Mouse (Mus musculus) forebrain, embryonic 13.5 days (tissue): ENCODE results near the gene Igfbp2. TPM values are rescaled to one million over a fixed set of nuclear protein-coding genes. Genes with fewer than 3 reads are reported as not detected.
A peak's percentile ranks its signal among the peaks of the same experiment; 100 is the strongest.

Source experiments
- ATAC-seq: fragments of 200-750 bp; cut with Nextera tagmentation; 2 replicates; pipeline ENCODE4 v1.8.0; 2017
- H3K27ac ChIP-seq: fragments of 300-500 bp; sonication (generic); 2 replicates; pipeline ENCODE4 v1.5.1; 2015; ENCODE audit warnings: inconsistent platforms, mild to moderate bottlenecking, moderate library complexity
- H3K27me3 ChIP-seq: fragments of 300-500 bp; sonication (generic); 2 replicates; pipeline ENCODE4 v1.6.1; 2015; ENCODE audit warnings: mild to moderate bottlenecking, inconsistent platforms
- H3K36me3 ChIP-seq: fragments of 300-500 bp; sonication (generic); 2 replicates; pipeline ENCODE4 v1.6.1; 2015; ENCODE audit warnings: mild to moderate bottlenecking, inconsistent platforms; ENCODE audit not compliant: poor library complexity, severe bottlenecking
- H3K4me1 ChIP-seq: fragments of 300-500 bp; sonication (generic); 2 replicates; pipeline ENCODE4 v1.6.1; 2015; ENCODE audit warnings: inconsistent platforms
- H3K4me2 ChIP-seq: fragments of 300-500 bp; sonication (generic); 2 replicates; pipeline ENCODE4 v1.6.1; 2015; ENCODE audit warnings: inconsistent platforms, mild to moderate bottlenecking, moderate library complexity
- H3K4me3 ChIP-seq: fragments of 300-500 bp; sonication (generic); 2 replicates; pipeline ENCODE4 v1.5.1; 2015; ENCODE audit warnings: mild to moderate bottlenecking, inconsistent platforms
- H3K9ac ChIP-seq: fragments of 300-500 bp; sonication (generic); 2 replicates; pipeline ENCODE4 v1.6.1; 2015; ENCODE audit warnings: mild to moderate bottlenecking, inconsistent platforms
- H3K9me3 ChIP-seq: fragments of 300-500 bp; sonication (generic); replicated peaks from 2 replicates; pipeline ENCODE4 v1.6.1; 2016; ENCODE audit warnings: inconsistent platforms
- WGBS: fragments of 180-500 bp; shearing (Covaris S2); methylation state at CpG from one replicate; pipeline ENCODE4 v1.1.7; 2015; 5-methylcytosine and 5-hydroxymethylcytosine counted together
- polyA plus RNA-seq: library from polyadenylated mRNA; unstranded; fragments of >200 nt; fragmentation: Nextera tagmentation; extraction: Ambion mirVana; gene quantifications from 2 replicates; pipeline ENCODE4 v1.2.1, GENCODE M21; 2015

Gene Igfbp2
- polyA plus RNA-seq, 1 experiment from 2014 or later, result 319 TPM

- Histone ChIP-seq H3K27ac (no peak overlapping the region), H3K36me3 (peaks cover 45% of the 10 kb centered on the region), H3K4me3 (no peak overlapping the region), H3K4me2 (no peak overlapping the region), H3K27me3 (no peaks in the 10 kb centered on the region), H3K9ac (no peak overlapping the region), H3K9me3 (no peaks in the 10 kb centered on the region), H3K4me1 (no peaks in the 10 kb centered on the region)
- no peak for ATAC-seq
- WGBS, result 87% methylated on average over 8 of the region's 8 CpGs
Measured at GRCm38 (mm10) chr1:72839356-72839755, 15.1 kb downstream of the Igfbp2 start.

- Histone ChIP-seq H3K4me2 (no peak overlapping the region), H3K4me1 (no peaks in the 10 kb centered on the region), H3K36me3 (peaks cover 49% of the 10 kb centered on the region), H3K9me3 (no peaks in the 10 kb centered on the region), H3K27me3 (no peaks in the 10 kb centered on the region), H3K9ac (no peak overlapping the region), H3K27ac (no peak overlapping the region), H3K4me3 (no peak overlapping the region)
- no peak for ATAC-seq
- 92% methylated on average over 7 of the region's 7 CpGs for WGBS
Measured at GRCm38 (mm10) chr1:72839791-72840190, 15.5 kb downstream of the Igfbp2 start.

DNA sequence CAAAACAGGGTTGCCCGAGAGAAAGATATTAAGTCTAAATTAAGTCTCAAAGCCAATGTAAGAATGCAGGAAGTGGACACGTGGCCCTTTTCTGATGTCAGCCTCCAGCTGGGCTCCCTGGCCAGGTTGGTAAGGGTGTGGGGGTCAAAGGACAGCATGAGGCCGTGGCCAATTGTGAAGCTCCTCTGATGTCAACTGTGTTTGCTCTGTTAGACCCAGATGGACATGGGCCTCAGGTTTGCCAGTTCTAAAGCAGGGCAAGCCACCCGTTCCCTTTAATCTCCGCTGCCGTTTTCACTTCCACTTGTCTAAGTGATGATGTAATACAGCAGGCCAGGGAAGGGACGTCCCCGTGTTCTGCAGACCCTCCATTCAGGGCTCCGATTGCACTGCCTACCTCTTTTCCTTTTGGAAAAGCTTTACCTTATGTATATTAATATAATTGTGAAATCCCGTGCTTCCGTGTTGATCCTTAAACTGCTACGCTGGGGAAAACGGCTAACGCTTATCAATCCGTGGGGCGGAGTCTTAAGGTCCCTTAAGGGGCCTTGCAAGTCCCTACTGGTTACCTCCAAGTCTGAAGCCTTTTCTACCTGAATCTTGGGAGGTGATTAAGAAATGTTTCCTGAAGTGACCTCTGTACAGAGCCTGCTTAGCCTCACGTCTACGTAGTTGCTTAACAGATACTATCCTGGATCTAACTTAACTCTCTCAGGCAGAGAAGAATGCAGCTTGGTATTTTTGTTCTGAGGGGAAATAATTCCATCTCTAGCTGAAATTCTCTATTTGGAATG, 18.6 kb downstream of the Igfbp2 start:
- no peak overlapping the region for H3K4me2 ChIP-seq
- no peak overlapping the region for H3K9ac ChIP-seq
- no peaks in the 10 kb centered on the region for H3K4me1 ChIP-seq
- no peaks in the 10 kb centered on the region for H3K27me3 ChIP-seq
- H3K27ac ChIP-seq, result no peak overlapping the region
- no peaks in the 10 kb centered on the region for H3K9me3 ChIP-seq
- peaks cover 34% of the 10 kb centered on the region for H3K36me3 ChIP-seq
- no peak for ATAC-seq
- WGBS, result 86% methylated on average over 18 of the region's 18 CpGs
- no peak overlapping the region for H3K4me3 ChIP-seq

- Histone ChIP-seq H3K27me3 (no peaks in the 10 kb centered on the region), H3K36me3 (peaks cover 32% of the 10 kb centered on the region), H3K4me1 (no peaks in the 10 kb centered on the region), H3K4me2 (no peak overlapping the region), H3K27ac (no peak overlapping the region), H3K9ac (no peak overlapping the region), H3K9me3 (no peaks in the 10 kb centered on the region), H3K4me3 (no peak overlapping the region)
- ATAC-seq, result no peak
- WGBS, result 89% methylated on average over 6 of the region's 6 CpGs
Measured at GRCm38 (mm10) chr1:72844675-72845074, 20.4 kb downstream of the Igfbp2 start.

DNA sequence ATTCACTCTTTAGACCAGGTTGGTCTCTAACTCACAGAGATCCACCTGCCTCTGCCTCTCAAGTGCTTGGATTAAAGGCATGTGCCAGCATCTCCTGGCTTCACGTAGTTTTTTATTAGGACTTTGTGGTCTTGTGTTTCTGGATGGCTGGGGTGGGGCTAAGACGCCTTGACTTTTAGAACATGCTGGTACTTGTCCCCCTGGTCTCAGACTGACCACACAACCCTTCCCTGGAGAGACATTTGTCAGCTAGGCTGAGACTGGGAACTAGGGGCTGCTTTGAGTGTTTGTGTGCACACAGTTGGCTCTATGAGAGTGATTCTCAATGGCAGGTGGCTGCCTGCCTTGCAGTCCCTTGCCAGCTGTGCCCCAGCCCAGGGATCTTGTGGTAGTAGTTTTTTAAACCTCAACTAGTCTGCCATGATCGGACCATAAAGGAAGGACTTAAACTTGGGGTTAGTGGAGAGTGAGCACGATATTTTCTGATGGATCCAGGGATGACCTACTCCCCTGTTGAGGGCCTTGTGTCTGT, 23.6 kb downstream of the Igfbp2 start:
- peaks cover 57% of the 10 kb centered on the region for H3K36me3 ChIP-seq
- no peaks in the 10 kb centered on the region for H3K4me1 ChIP-seq
- ATAC-seq, result no peak
- no peaks in the 10 kb centered on the region for H3K9me3 ChIP-seq
- no peak overlapping the region for H3K9ac ChIP-seq
- WGBS, result 90% methylated on average over 4 of the region's 4 CpGs
- H3K27me3 ChIP-seq, result no peaks in the 10 kb centered on the region
- H3K27ac ChIP-seq, result no peak overlapping the region
- no peak overlapping the region for H3K4me2 ChIP-seq
- no peak overlapping the region for H3K4me3 ChIP-seq

DNA sequence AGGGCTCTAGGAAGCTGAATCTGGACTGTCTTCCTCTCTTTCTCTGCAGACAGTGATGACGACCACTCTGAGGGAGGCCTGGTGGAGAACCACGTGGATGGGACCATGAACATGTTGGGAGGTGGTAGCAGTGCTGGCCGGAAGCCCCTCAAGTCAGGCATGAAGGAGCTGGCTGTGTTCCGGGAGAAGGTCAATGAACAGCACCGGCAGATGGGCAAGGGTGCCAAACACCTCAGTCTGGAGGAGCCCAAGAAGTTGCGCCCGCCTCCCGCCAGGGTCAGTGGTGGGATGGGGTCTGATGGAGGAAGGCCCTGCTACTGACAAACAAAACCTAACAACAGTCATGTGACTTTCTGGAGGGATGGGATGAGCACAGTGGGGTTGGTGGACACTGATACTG, 24.7 kb downstream of the Igfbp2 start:
- Histone ChIP-seq H3K27me3 (no peaks in the 10 kb centered on the region), H3K4me3 (no peak overlapping the region), H3K4me1 (no peaks in the 10 kb centered on the region), H3K9ac (no peak overlapping the region), H3K9me3 (no peaks in the 10 kb centered on the region), H3K4me2 (no peak overlapping the region), H3K36me3 (peaks cover 63% of the 10 kb centered on the region), H3K27ac (no peak overlapping the region)
- 85% methylated on average over 8 of the region's 8 CpGs for WGBS
- no peak for ATAC-seq

GRCm38 (mm10) chr1:72853759-72854158, 29.5 kb downstream of the Igfbp2 start:
- WGBS, result 75% methylated on average over 1 of the region's 1 CpGs
- peaks cover 7% of the 10 kb centered on the region for H3K4me1 ChIP-seq
- no peak for ATAC-seq
- H3K9me3 ChIP-seq, result no peaks in the 10 kb centered on the region
- H3K4me2 ChIP-seq, result no peak overlapping the region
- H3K9ac ChIP-seq, result no peak overlapping the region
- no peak overlapping the region for H3K27ac ChIP-seq
- H3K4me3 ChIP-seq, result no peak overlapping the region
- no peaks in the 10 kb centered on the region for H3K27me3 ChIP-seq
- H3K36me3 ChIP-seq, result peaks cover 48% of the 10 kb centered on the region

DNA sequence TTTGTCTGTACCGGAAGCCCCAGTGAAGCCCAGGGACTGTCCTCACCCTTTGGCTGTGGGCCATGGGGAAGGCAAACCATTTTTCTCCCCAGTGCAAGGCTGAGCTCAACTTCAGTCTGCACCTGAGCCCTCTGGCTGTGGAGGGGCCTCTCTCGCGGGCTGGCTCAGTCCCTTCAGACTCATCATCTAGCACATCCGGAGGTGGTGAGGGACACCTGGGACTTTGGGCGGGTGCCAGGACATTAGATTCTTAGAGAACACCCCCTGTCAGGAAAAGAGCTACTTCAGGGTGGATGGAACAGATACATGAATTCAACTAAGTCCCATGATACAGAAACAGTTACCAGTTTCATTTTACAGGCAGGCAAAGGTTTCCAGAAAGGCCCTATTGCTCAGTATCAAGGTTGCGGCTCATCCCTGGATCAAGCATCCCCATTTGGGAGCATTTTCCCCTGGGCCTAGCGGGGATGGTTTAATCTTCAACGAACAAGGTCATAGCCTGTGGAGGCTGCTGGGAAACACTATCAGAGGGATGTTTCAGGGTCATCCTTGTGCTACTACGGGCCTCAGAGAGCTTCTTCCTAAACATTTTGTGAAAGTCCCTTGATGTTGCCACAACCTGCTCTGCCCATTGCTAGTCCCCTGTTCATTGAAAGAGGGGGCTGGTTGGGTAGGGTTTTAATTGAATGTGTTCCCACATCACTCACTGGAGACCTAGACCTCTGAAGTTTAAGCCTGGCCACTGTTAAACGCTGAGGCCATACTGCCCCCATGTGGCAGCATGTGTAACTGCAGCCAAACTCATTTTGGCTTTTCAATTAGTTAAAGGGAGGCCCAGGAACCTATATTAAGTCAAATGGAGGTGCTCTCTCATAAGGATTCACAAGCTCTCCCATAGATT, 30.3 kb downstream of the Igfbp2 start:
- Histone ChIP-seq H3K27ac (peak overlapping the region; percentile 1), H3K4me2 (no peak overlapping the region), H3K36me3 (peaks cover 42% of the 10 kb centered on the region), H3K9me3 (no peaks in the 10 kb centered on the region), H3K4me3 (no peak overlapping the region), H3K9ac (no peak overlapping the region), H3K27me3 (no peaks in the 10 kb centered on the region), H3K4me1 (peaks cover 14% of the 10 kb centered on the region)
- 44% methylated on average over 10 of the region's 10 CpGs for WGBS
- peak; percentile 61 for ATAC-seq

DNA sequence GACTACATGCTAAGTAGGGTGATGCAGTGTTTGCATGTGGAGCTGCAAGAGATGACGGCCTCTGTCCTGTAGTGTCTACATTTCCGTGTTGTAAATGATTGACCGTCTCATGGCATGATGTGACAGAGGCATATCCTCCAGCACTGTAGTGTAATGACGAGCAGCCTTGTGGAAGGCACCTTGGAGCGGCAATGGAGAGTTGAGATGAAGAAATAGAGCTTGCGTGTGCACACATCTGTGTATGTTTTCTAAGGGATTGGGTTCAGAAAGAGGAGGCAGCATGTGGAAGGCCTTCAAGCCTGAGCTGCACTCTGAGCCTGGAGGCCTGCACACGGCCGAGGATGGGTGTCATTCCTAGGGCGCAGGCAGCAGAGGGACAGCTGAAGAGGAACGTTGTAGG, 31.4 kb downstream of the Igfbp2 start:
- Histone ChIP-seq H3K9me3 (no peaks in the 10 kb centered on the region), H3K4me2 (no peak overlapping the region), H3K36me3 (peaks cover 41% of the 10 kb centered on the region), H3K9ac (no peak overlapping the region), H3K4me1 (peaks cover 14% of the 10 kb centered on the region), H3K4me3 (no peak overlapping the region), H3K27me3 (no peaks in the 10 kb centered on the region), H3K27ac (no peak overlapping the region)
- WGBS, result 90% methylated on average over 10 of the region's 10 CpGs
- ATAC-seq, result no peak

GRCm38 (mm10) chr1:72856209-72856909, 32.1 kb downstream of the Igfbp2 start:
- Histone ChIP-seq H3K4me1 (peaks cover 14% of the 10 kb centered on the region), H3K4me2 (no peak overlapping the region), H3K27me3 (no peaks in the 10 kb centered on the region), H3K9me3 (no peaks in the 10 kb centered on the region), H3K36me3 (peaks cover 39% of the 10 kb centered on the region), H3K9ac (no peak overlapping the region), H3K27ac (no peak overlapping the region), H3K4me3 (no peak overlapping the region)
- 84% methylated on average over 19 of the region's 19 CpGs for WGBS
- ATAC-seq, result no peak

DNA sequence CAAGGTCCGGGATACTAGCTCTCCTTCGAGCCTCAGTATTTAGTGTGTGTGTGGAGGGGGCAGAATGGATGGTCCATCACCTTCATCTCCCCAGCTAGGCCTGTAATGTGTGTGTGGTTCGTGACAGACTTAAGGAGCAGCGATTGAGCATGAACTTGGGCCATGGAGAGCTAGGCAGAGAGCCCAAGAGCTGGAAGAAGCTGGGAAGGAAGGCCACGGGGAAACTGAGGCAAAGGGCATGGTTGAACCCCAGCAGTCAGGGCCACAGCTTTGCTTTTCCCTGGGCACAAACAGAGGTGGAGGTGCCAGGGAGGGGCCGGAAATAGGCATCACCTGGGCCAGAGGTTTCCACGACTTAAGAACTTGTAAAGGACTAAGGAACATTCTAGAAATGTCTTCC, 32.8 kb downstream of the Igfbp2 start:
- H3K27me3 ChIP-seq, result no peaks in the 10 kb centered on the region
- peaks cover 37% of the 10 kb centered on the region for H3K36me3 ChIP-seq
- WGBS, result 89% methylated on average over 7 of the region's 7 CpGs
- H3K4me3 ChIP-seq, result no peak overlapping the region
- H3K4me1 ChIP-seq, result peaks cover 14% of the 10 kb centered on the region
- no peak overlapping the region for H3K9ac ChIP-seq
- ATAC-seq, result no peak
- H3K9me3 ChIP-seq, result no peaks in the 10 kb centered on the region
- no peak overlapping the region for H3K4me2 ChIP-seq
- no peak overlapping the region for H3K27ac ChIP-seq

- no peak overlapping the region for H3K4me3 ChIP-seq
- no peak for ATAC-seq
- H3K4me2 ChIP-seq, result no peak overlapping the region
- H3K36me3 ChIP-seq, result peaks cover 37% of the 10 kb centered on the region
- no peaks in the 10 kb centered on the region for H3K9me3 ChIP-seq
- no peaks in the 10 kb centered on the region for H3K27me3 ChIP-seq
- peaks cover 14% of the 10 kb centered on the region for H3K4me1 ChIP-seq
- H3K9ac ChIP-seq, result no peak overlapping the region
- 72% methylated on average over 5 of the region's 5 CpGs for WGBS
- no peak overlapping the region for H3K27ac ChIP-seq
Measured at GRCm38 (mm10) chr1:72857631-72858030, 33.3 kb downstream of the Igfbp2 start.
